Mouse (Mus musculus): Measurements from ENCODE around the gene H2afx. TPM values are rescaled to one million over a fixed set of nuclear protein-coding genes. Genes with fewer than 3 reads are reported as not detected.
A peak's percentile ranks its signal among the peaks of the same experiment; 100 is the strongest.

The H2afx gene
- polyA plus RNA-seq, 1 experiment from 2014 or later = 93.6 TPM

- peak overlapping the region; percentile 94 for H3K4me2 ChIP-seq (replicated peaks; ENCODE audit: low read depth)
- peaks cover 3% of the 10 kb centered on the region; the same call in 1 of the 2 replicates for H3K4me1 ChIP-seq (replicated peaks; ENCODE audit: control insufficient read depth, insufficient read depth)
- peak overlapping the region; percentile 87 for H3K9ac ChIP-seq (ENCODE audit: low read length)
- H3K27ac ChIP-seq (replicated peaks) = peak overlapping the region; percentile 88
- peaks cover 20% of the 10 kb centered on the region for H3K36me3 ChIP-seq (ENCODE audit: control insufficient read depth, insufficient read depth, low read length)
- H3K9me3 ChIP-seq (ENCODE audit: control insufficient read depth, low read length) = no peaks in the 10 kb centered on the region
- WGBS = 2% methylated on average over 15 of the region's 15 CpGs
- H3K4me3 ChIP-seq (ENCODE audit: low read depth, low read length) = peak overlapping the region; percentile 79
- DNase-seq (ENCODE audit: low spot score) (no peak), ATAC-seq (ENCODE audit: low FRiP score, low TSS enrichment) (peak; percentile 2; the same call in 1 of the 2 replicates)
- TF ChIP-seq EP300 (optimal IDR thresholded peaks at IDR 0.05) = no peak
- TF ChIP-seq CTCF (IDR thresholded peaks at IDR 0.05; ENCODE audit: low read depth) = no peak
- no peaks in the 10 kb centered on the region for H3K27me3 ChIP-seq (ENCODE audit: control insufficient read depth, insufficient read depth, low read length)
Measured at GRCm38 (mm10) chr9:44379862-44380261, 45.4 kb downstream of the H2afx start.

GRCm38 (mm10) chr9:44384596-44384995 is 50.1 kb downstream of the H2afx start:
- Histone ChIP-seq H3K27ac (replicated peaks) (no peak overlapping the region), H3K9me3 (ENCODE audit: control insufficient read depth, low read length) (no peaks in the 10 kb centered on the region), H3K36me3 (ENCODE audit: control insufficient read depth, insufficient read depth, low read length) (peaks cover 41% of the 10 kb centered on the region), H3K4me3 (ENCODE audit: low read depth, low read length) (no peak overlapping the region), H3K9ac (ENCODE audit: low read length) (no peak overlapping the region), H3K4me2 (replicated peaks; ENCODE audit: low read depth) (no peak overlapping the region), H3K4me1 (replicated peaks; ENCODE audit: control insufficient read depth, insufficient read depth) (peaks cover 3% of the 10 kb centered on the region; the same call in 1 of the 2 replicates), H3K27me3 (ENCODE audit: control insufficient read depth, insufficient read depth, low read length) (no peaks in the 10 kb centered on the region)
- DNase-seq (ENCODE audit: low spot score) (no peak), ATAC-seq (ENCODE audit: low FRiP score, low TSS enrichment) (no peak)
- 87% methylated on average over 13 of the region's 13 CpGs for WGBS
- no peak for TF ChIP-seq CTCF (IDR thresholded peaks at IDR 0.05; ENCODE audit: low read depth)
- TF ChIP-seq EP300 (optimal IDR thresholded peaks at IDR 0.05) = no peak

Small RNA genes lying within 50 kb of the gene (microRNA-seq; reads per million reads assigned to microRNA genes)
- not detected for gene Gm44335

Other genes starting within 250 kb of the H2afx start
- gene Mfrp, start 233.0 kb upstream of the H2afx start, polyA plus RNA-seq (2015; fragmentation: Nextera tagmentation; extraction: Ambion mirVana) = not detected in 2 replicates
- gene C1qtnf5, start 227.4 kb upstream of the H2afx start, polyA plus RNA-seq (2015; fragmentation: Nextera tagmentation; extraction: Ambion mirVana) = 5.3 and 6.5 TPM in 2 replicates
- gene Gm49380, start 221.2 kb upstream of the H2afx start, polyA plus RNA-seq (2015; fragmentation: Nextera tagmentation; extraction: Ambion mirVana) = 0.05 TPM in 1 of 2 replicates, not detected in the other
- gene Rnf26, start 221.2 kb upstream of the H2afx start, polyA plus RNA-seq (2015; fragmentation: Nextera tagmentation; extraction: Ambion mirVana) = 22.0 and 22.2 TPM in 2 replicates
- gene Mcam, start 200.2 kb upstream of the H2afx start, polyA plus RNA-seq (2015; fragmentation: Nextera tagmentation; extraction: Ambion mirVana) = 43.9 and 44.5 TPM in 2 replicates
- gene Cbl, start 100.6 kb upstream of the H2afx start, polyA plus RNA-seq (2015; fragmentation: Nextera tagmentation; extraction: Ambion mirVana) = 4.9 and 5.7 TPM in 2 replicates
- not detected in 2 replicates for gene Ccdc153, start 94.0 kb upstream of the H2afx start, polyA plus RNA-seq (2015; fragmentation: Nextera tagmentation; extraction: Ambion mirVana)
- gene Pdzd3, start 83.2 kb upstream of the H2afx start, polyA plus RNA-seq (2015; fragmentation: Nextera tagmentation; extraction: Ambion mirVana) = 0.08 and 0.13 TPM in 2 replicates
- gene Nlrx1, start 66.1 kb upstream of the H2afx start, polyA plus RNA-seq (2015; fragmentation: Nextera tagmentation; extraction: Ambion mirVana) = 9.2 and 10.7 TPM in 2 replicates
- gene Abcg4, start 46.1 kb upstream of the H2afx start, polyA plus RNA-seq (2015; fragmentation: Nextera tagmentation; extraction: Ambion mirVana) = 1.4 TPM in 2 replicates
- gene Hinfp, start 29.0 kb upstream of the H2afx start, polyA plus RNA-seq (2015; fragmentation: Nextera tagmentation; extraction: Ambion mirVana) = 8.9 and 9.4 TPM in 2 replicates
- 7.4 and 7.5 TPM in 2 replicates for gene C2cd2l, start 14.4 kb upstream of the H2afx start, polyA plus RNA-seq (2015; fragmentation: Nextera tagmentation; extraction: Ambion mirVana)
- 26.9 and 27.8 TPM in 2 replicates for gene Dpagt1, start 8.7 kb upstream of the H2afx start, polyA plus RNA-seq (2015; fragmentation: Nextera tagmentation; extraction: Ambion mirVana)
- 68.8 and 71.5 TPM in 2 replicates for gene Hmbs, start 9.5 kb downstream of the H2afx start, polyA plus RNA-seq (2015; fragmentation: Nextera tagmentation; extraction: Ambion mirVana)
- 15.8 and 18.2 TPM in 2 replicates for gene Vps11, start 27.0 kb downstream of the H2afx start, polyA plus RNA-seq (2015; fragmentation: Nextera tagmentation; extraction: Ambion mirVana)
- 18.0 and 18.5 TPM in 2 replicates for gene Hyou1, start 44.8 kb downstream of the H2afx start, polyA plus RNA-seq (2015; fragmentation: Nextera tagmentation; extraction: Ambion mirVana)
- gene Slc37a4, start 62.2 kb downstream of the H2afx start, polyA plus RNA-seq (2015; fragmentation: Nextera tagmentation; extraction: Ambion mirVana) = 18.1 and 18.4 TPM in 2 replicates
- gene Rps25, start 72.4 kb downstream of the H2afx start, polyA plus RNA-seq (2015; fragmentation: Nextera tagmentation; extraction: Ambion mirVana) = 2,137 and 2,228 TPM in 2 replicates
- 95.9 and 97.6 TPM in 2 replicates for gene Trappc4, start 72.9 kb downstream of the H2afx start, polyA plus RNA-seq (2015; fragmentation: Nextera tagmentation; extraction: Ambion mirVana)
- 16.4 and 16.6 TPM in 2 replicates for gene Ccdc84, start 83.9 kb downstream of the H2afx start, polyA plus RNA-seq (2015; fragmentation: Nextera tagmentation; extraction: Ambion mirVana)
- 0.05 TPM in 1 of 2 replicates, not detected in the other for gene Foxr1, start 106.4 kb downstream of the H2afx start, polyA plus RNA-seq (2015; fragmentation: Nextera tagmentation; extraction: Ambion mirVana)
- gene Upk2, start 120.3 kb downstream of the H2afx start, polyA plus RNA-seq (2015; fragmentation: Nextera tagmentation; extraction: Ambion mirVana) = 5.4 and 7.0 TPM in 2 replicates
- 5.2 and 6.1 TPM in 2 replicates for gene Bcl9l, start 148.1 kb downstream of the H2afx start, polyA plus RNA-seq (2015; fragmentation: Nextera tagmentation; extraction: Ambion mirVana)
- 0.13 and 0.21 TPM in 2 replicates for gene Cxcr5, start 227.2 kb downstream of the H2afx start, polyA plus RNA-seq (2015; fragmentation: Nextera tagmentation; extraction: Ambion mirVana)

All from stomach, postnatal 0 days (tissue).